Mouse (Mus musculus) CH12.LX (cell line): ENCODE measurements around the gene Serpinf2. TPM values are rescaled to one million over a fixed set of nuclear protein-coding genes. Genes with fewer than 3 reads are reported as not detected.

Source experiments
- DNase-seq: peaks from one replicate; pipeline ENCODE4 v3.0.0-alpha.2; 2013; ENCODE audit errors: extremely low read depth
- H3K27ac ChIP-seq: 2 replicates; pipeline ENCODE4 v1.5.1; 2012; ENCODE audit warnings: low read depth, mild to moderate bottlenecking, control low read depth, moderate library complexity; ENCODE audit not compliant: insufficient read depth
- H3K27me3 ChIP-seq: replicated peaks from 2 replicates; pipeline ENCODE3; 2012; ENCODE audit warnings: inconsistent platforms
- H3K36me3 ChIP-seq, 2 experiments: replicated peaks in 1 of 2; 2 replicates each; pipeline versions ENCODE3 to v1.6.1; 2012; ENCODE audit warnings: inconsistent platforms in 1 of 2, low read length in 1 of 2, mild to moderate bottlenecking in 1 of 2, mixed read lengths in 1 of 2, moderate library complexity in 1 of 2; ENCODE audit not compliant: control insufficient read depth in 1 of 2, insufficient read depth in 1 of 2
- H3K4me1 ChIP-seq, 2 experiments: 2 replicates each; pipeline ENCODE4 v1.6.1; 2012; ENCODE audit warnings: inconsistent platforms in 1 of 2, moderate library complexity in 1 of 2; ENCODE audit not compliant: insufficient read depth in 2 of 2, control insufficient read depth in 1 of 2
- H3K4me2 ChIP-seq: 2 replicates; pipeline ENCODE4 v1.6.1; 2012; ENCODE audit warnings: low read depth, mild to moderate bottlenecking, control low read depth; ENCODE audit not compliant: poor library complexity, insufficient read depth, severe bottlenecking
- H3K4me3 ChIP-seq, 3 experiments: fragments of 150-350 bp in 1 of 3; sonication (generic) in 1 of 3; replicated peaks in 1 of 3; 2 replicates each; pipeline versions ENCODE3 to v1.5.1; 2011 to 2012; ENCODE audit warnings: low read depth in 2 of 3, low read length in 2 of 3, mild to moderate bottlenecking in 2 of 3, moderate library complexity in 2 of 3, control low read depth in 1 of 3, improper control_type of control experiment in 1 of 3, inconsistent platforms in 1 of 3, mixed read lengths in 1 of 3; ENCODE audit not compliant: poor library complexity in 1 of 3
- H3K79me2 ChIP-seq: replicated peaks from 2 replicates; pipeline ENCODE4 v1.6.1; 2012; ENCODE audit warnings: mild to moderate bottlenecking, moderate library complexity; ENCODE audit not compliant: control insufficient read depth, poor library complexity, insufficient read depth, severe bottlenecking; ENCODE audit errors: extremely low read depth
- H3K9ac ChIP-seq: 2 replicates; pipeline ENCODE4 v1.6.1; 2012; ENCODE audit warnings: low read depth, mild to moderate bottlenecking, control low read depth, moderate library complexity; ENCODE audit not compliant: insufficient read depth
- H3K9me3 ChIP-seq: replicated peaks from 2 replicates; pipeline ENCODE3; 2012; ENCODE audit warnings: low read length, inconsistent platforms, mixed read lengths
- BHLHE40 ChIP-seq: IDR thresholded peaks from 2 replicates; pipeline ENCODE4 v1.6.1; 2011; ENCODE audit warnings: mild to moderate bottlenecking, low read depth, low read length, improper control_type of control experiment
- CHD2 ChIP-seq: IDR thresholded peaks from 2 replicates; pipeline ENCODE4 v1.6.1; 2011; ENCODE audit warnings: low read length, improper control_type of control experiment
- ELF1 ChIP-seq: IDR thresholded peaks from 2 replicates; pipeline ENCODE4 v1.6.1; 2014; ENCODE audit warnings: low read depth, mild to moderate bottlenecking, inconsistent platforms, low read length, improper control_type of control experiment
- ETS1 ChIP-seq: conservative IDR thresholded peaks from 2 replicates; pipeline ENCODE4 v1.6.1; 2012; ENCODE audit warnings: low read depth, mild to moderate bottlenecking, inconsistent platforms, low read length, improper control_type of control experiment, moderate library complexity
- GABPA ChIP-seq: IDR thresholded peaks from 2 replicates; pipeline ENCODE4 v1.6.1; 2012; ENCODE audit warnings: low read depth, low read length, improper control_type of control experiment, inconsistent platforms; ENCODE audit not compliant: insufficient replicate concordance
- HCFC1 ChIP-seq: IDR thresholded peaks from 2 replicates; pipeline ENCODE4 v1.6.1; 2012; ENCODE audit warnings: low read depth, mild to moderate bottlenecking, inconsistent platforms, low read length, improper control_type of control experiment
- IRF4 ChIP-seq: IDR thresholded peaks from 2 replicates; pipeline ENCODE4 v1.6.1; 2014; ENCODE audit warnings: low read depth, mild to moderate bottlenecking, inconsistent platforms, low read length, improper control_type of control experiment
- JUN ChIP-seq: IDR thresholded peaks from 2 replicates; pipeline ENCODE4 v1.6.1; 2011; ENCODE audit warnings: low read depth, mild to moderate bottlenecking, low read length, improper control_type of control experiment, moderate library complexity; ENCODE audit not compliant: insufficient read depth
- JUND ChIP-seq: conservative IDR thresholded peaks from 2 replicates; pipeline ENCODE4 v1.6.1; 2011; ENCODE audit warnings: low read depth, low read length, improper control_type of control experiment
- KAT2A ChIP-seq: IDR thresholded peaks from 2 replicates; pipeline ENCODE4 v1.6.1; 2012; ENCODE audit warnings: low read length, improper control_type of control experiment, inconsistent platforms; ENCODE audit not compliant: insufficient replicate concordance
- MAFK ChIP-seq: IDR thresholded peaks from 2 replicates; pipeline ENCODE4 v1.6.1; 2011; ENCODE audit warnings: low read length, improper control_type of control experiment; ENCODE audit not compliant: insufficient replicate concordance
- MAX ChIP-seq: IDR thresholded peaks from 2 replicates; pipeline ENCODE4 v1.6.1; 2011; ENCODE audit warnings: low read length, improper control_type of control experiment
- MAZ ChIP-seq: IDR thresholded peaks from 2 replicates; pipeline ENCODE4 v1.6.1; 2012; ENCODE audit warnings: low read depth, mild to moderate bottlenecking, inconsistent platforms, low read length, improper control_type of control experiment, moderate library complexity
- MEF2A ChIP-seq: IDR thresholded peaks from 2 replicates; pipeline ENCODE4 v1.6.1; 2014; ENCODE audit warnings: low read depth, mild to moderate bottlenecking, inconsistent platforms, low read length, improper control_type of control experiment, borderline replicate concordance
- MYC ChIP-seq: IDR thresholded peaks from 2 replicates; pipeline ENCODE4 v1.6.1; 2011; ENCODE audit warnings: low read depth, mild to moderate bottlenecking, improper control_type of control experiment, low read length
- NRF1 ChIP-seq: IDR thresholded peaks from 2 replicates; pipeline ENCODE4 v1.6.1; 2014; ENCODE audit warnings: low read depth, mild to moderate bottlenecking, inconsistent platforms, low read length, improper control_type of control experiment, moderate library complexity
- PAX5 ChIP-seq: IDR thresholded peaks from 2 replicates; pipeline ENCODE4 v1.6.1; 2012; ENCODE audit warnings: low read length, inconsistent platforms, mixed read lengths
- POLR2AphosphoS2 ChIP-seq: IDR thresholded peaks from 2 replicates; pipeline ENCODE4 v1.6.1; 2011; ENCODE audit warnings: low read depth, low read length, improper control_type of control experiment
- RAD21 ChIP-seq: IDR thresholded peaks from 2 replicates; pipeline ENCODE4 v1.6.1; 2011; ENCODE audit warnings: low read depth, mild to moderate bottlenecking, low read length, improper control_type of control experiment, moderate library complexity
- SIN3A ChIP-seq: IDR thresholded peaks from 2 replicates; pipeline ENCODE4 v1.6.1; 2012; ENCODE audit warnings: low read length, improper control_type of control experiment, inconsistent platforms
- SMC3 ChIP-seq: IDR thresholded peaks from 2 replicates; pipeline ENCODE4 v1.6.1; 2011; ENCODE audit warnings: low read depth, low read length, improper control_type of control experiment
- TBP ChIP-seq: conservative IDR thresholded peaks from 2 replicates; pipeline ENCODE4 v1.6.1; 2011; ENCODE audit warnings: low read depth, low read length, improper control_type of control experiment
- TCF12 ChIP-seq: IDR thresholded peaks from 2 replicates; pipeline ENCODE4 v1.6.1; 2014; ENCODE audit warnings: low read depth, mild to moderate bottlenecking, inconsistent platforms, low read length, improper control_type of control experiment
- ZKSCAN1 ChIP-seq: IDR thresholded peaks from 2 replicates; pipeline ENCODE4 v1.6.1; 2012; ENCODE audit warnings: low read depth, inconsistent platforms, low read length, improper control_type of control experiment, borderline replicate concordance
- ZMIZ1 ChIP-seq: IDR thresholded peaks from 2 replicates; pipeline ENCODE4 v1.6.1; 2012; ENCODE audit warnings: low read depth, mild to moderate bottlenecking, inconsistent platforms, low read length, improper control_type of control experiment
- dilution Hi-C: fragments of 300-500 bp; cut with MboI; formaldehyde crosslinking; loops from 2 replicates; pipeline ENCODE4 v1.14.3; 2020; ENCODE audit warnings: low sequenced_read_pairs; ENCODE audit not compliant: extremely low pct_unique_long_range_greater_than_20kb, extremely low pct_ligation_motif_present
- in situ Hi-C: fragments of 300-500 bp; cut with MboI; formaldehyde crosslinking; loops from 3 replicates; pipeline ENCODE4 v1.14.3; 2019; ENCODE audit warnings: low sequenced_read_pairs, low pct_ligation_motif_present, low pct_unique_long_range_greater_than_20kb, mixed read lengths
- polyA plus RNA-seq: library from polyadenylated mRNA; unstranded; fragments of >175 nt; gene quantifications from 2 replicates; pipeline ENCODE4 v1.2.1, GENCODE M21; 2012; ENCODE audit warnings: low read depth; ENCODE audit not compliant: insufficient read length
- total RNA-seq, 2 experiments: library from RNA; depleted of rRNA; stranded (reverse); fragments of 300-350 nt in 1 of 2; fragments of >200 nt in 1 of 2; gene quantifications; 2 replicates each; pipeline ENCODE4 v1.2.3; 2012 to 2014

Gene Serpinf2
- total and polyA plus RNA-seq, 3 experiments: 0.08 to 0.26 TPM; not detected in 1

DNA sequence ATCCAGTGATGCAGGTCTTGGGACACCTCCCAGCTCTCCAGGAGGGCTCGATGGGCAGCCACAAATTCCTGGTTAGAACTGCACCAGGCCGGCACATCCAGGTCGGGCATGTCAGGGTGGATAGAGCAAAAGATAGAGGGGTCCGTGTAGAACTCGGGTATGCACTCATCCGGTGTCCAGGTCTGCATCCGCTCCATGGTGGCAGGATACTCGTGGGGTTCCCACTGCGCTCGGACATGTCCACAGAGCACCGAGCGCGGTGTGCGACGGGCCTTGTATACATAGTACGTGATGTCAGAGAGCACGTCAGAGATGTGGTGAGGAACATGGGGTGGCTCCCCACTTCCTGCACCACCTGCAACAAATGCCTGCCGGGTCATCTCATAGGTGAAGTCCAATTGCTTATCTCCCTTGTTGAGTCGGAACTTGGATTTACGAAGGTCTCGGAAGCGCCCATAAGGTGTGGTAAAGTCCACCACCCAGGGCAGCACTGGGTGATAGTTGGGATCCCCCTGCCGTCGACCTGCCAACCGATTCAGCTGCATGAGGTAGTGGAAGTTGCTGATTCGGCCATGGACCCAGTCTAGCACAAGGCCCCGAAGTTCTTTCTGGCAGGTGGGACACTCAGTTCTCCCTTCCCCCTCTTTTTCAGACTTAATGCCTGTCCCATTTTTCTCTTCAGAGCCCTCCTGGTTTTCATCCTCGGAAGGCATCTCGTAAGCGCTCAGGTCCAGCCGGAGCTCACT is 13.6 kb upstream of the Serpinf2 start:
- Histone ChIP-seq H3K36me3 (peaks cover 34 to 48% of the 10 kb centered on the region in 2 experiments), H3K9ac (no peak overlapping the region), H3K4me1 (peaks cover 32 to 81% of the 10 kb centered on the region in 2 experiments), H3K4me2 (no peak overlapping the region), H3K9me3 (no peaks in the 10 kb centered on the region), H3K4me3 (no peak overlapping the region), H3K27me3 (no peaks in the 10 kb centered on the region), H3K27ac (no peak overlapping the region), H3K79me2 (no peaks in the 10 kb centered on the region)
- dilution Hi-C loops (no loop called here), in situ Hi-C loops (no loop called here)
- TF ChIP-seq PAX5: no peak
- TF ChIP-seq SMC3: no peak
- TF ChIP-seq GABPA: no peak
- no peak for TF ChIP-seq NRF1
- no peak for TF ChIP-seq BHLHE40
- no peak for TF ChIP-seq TBP
- no peak for TF ChIP-seq MEF2A
- no peak for TF ChIP-seq JUN
- no peak for TF ChIP-seq ZMIZ1
- TF ChIP-seq ETS1: no peak
- TF ChIP-seq MAFK: no peak
- TF ChIP-seq POLR2AphosphoS2: no peak
- TF ChIP-seq JUND: no peak
- no peak for TF ChIP-seq ELF1
- no peak for TF ChIP-seq ZKSCAN1
- TF ChIP-seq TCF12: no peak
- TF ChIP-seq RAD21: no peak
- TF ChIP-seq MAZ: no peak
- TF ChIP-seq HCFC1: no peak
- TF ChIP-seq CHD2: no peak
- DNase-seq: no peak

DNA sequence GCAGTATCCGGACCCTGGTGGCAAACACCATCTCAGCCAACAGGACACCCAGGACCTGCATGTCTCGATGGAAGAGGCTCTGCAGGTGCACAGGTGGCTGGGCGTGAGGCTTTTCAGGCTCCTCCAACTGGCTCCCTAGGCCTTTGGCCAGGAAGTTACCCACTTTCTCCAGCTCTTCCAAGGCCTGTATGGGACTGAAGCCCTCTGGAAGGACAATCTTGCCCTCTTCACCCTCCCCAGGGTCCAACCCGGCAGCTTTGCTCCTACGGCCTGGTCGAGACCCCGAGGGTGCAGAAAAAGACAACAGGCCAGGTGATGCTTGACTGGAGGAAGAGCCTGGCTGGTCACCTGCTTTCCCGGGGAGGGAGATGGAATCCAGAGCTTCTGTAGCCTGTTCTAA is 12.7 kb upstream of the Serpinf2 start:
- Histone ChIP-seq H3K27me3 (no peaks in the 10 kb centered on the region), H3K4me2 (no peak overlapping the region), H3K79me2 (no peaks in the 10 kb centered on the region), H3K27ac (no peak overlapping the region), H3K9me3 (no peaks in the 10 kb centered on the region), H3K4me3 (no peak overlapping the region), H3K36me3 (peaks cover 40 to 57% of the 10 kb centered on the region in 2 experiments), H3K4me1 (peaks cover 24 to 72% of the 10 kb centered on the region in 2 experiments), H3K9ac (no peak overlapping the region)
- dilution Hi-C loops (no loop called here), in situ Hi-C loops (no loop called here)
- TF ChIP-seq MEF2A: no peak
- TF ChIP-seq MAX: no peak
- TF ChIP-seq MAZ: no peak
- no peak for TF ChIP-seq MYC
- no peak for TF ChIP-seq SIN3A
- no peak for TF ChIP-seq JUND
- no peak for TF ChIP-seq TBP
- no peak for TF ChIP-seq RAD21
- TF ChIP-seq ELF1: no peak
- no peak for TF ChIP-seq IRF4
- TF ChIP-seq ZKSCAN1: no peak
- no peak for TF ChIP-seq KAT2A
- no peak for DNase-seq
